Mouse (Mus musculus) adrenal gland, postnatal 4 days (tissue): ENCODE measurements around the gene Sugp1. TPM values are rescaled to one million over a fixed set of nuclear protein-coding genes. Genes with fewer than 3 reads are reported as not detected.
A peak's percentile ranks its signal among the peaks of the same experiment; 100 is the strongest.
"Not testable (repeated sequence)": the region's sequence is repeated elsewhere in the genome, so short reads cannot be mapped to it uniquely, and the experiment has no call there.

ENCODE experiments used
- DNase-seq, 2 experiments: peaks; one replicate each; pipeline ENCODE4 v3.0.0; 2021 to 2022; ENCODE audit warnings: low spot score in 2 of 2, mixed read lengths in 2 of 2
- long read RNA-seq, 2 experiments: library from polyadenylated mRNA; stranded (forward); transcript quantifications; one replicate each; pipeline ENCODE4 v2.0.0; 2021
- total RNA-seq, 2 experiments: library from RNA; stranded (reverse); gene quantifications; 2 replicates each; pipeline ENCODE4 v1.2.3; 2021

The Sugp1 gene
- 10 to 100 TPM; 41.1 to 45.2 TPM for total RNA-seq
- long read RNA-seq, experiment 1, transcript Sugp1-201 (14 exons, 2,681 nt), result major isoform, 12 of 26 reads
- long read RNA-seq, experiment 1, partial matches to known transcripts, result 9 of 26 reads
- long read RNA-seq, experiment 1, other reads (novel, unspliced or antisense), result 5 of 26 reads
- long read RNA-seq, experiment 2, transcript Sugp1-201 (14 exons, 2,681 nt), result major isoform, 25 of 41 reads
- long read RNA-seq, experiment 2, partial matches to known transcripts, result 9 of 41 reads
- long read RNA-seq, experiment 2, other reads (novel, unspliced or antisense), result 6 of 41 reads

- peak; percentile 81 to 87 for DNase-seq
Measured at GRCm38 (mm10) chr8:70042583-70043455, at the start of gene Sugp1, which contains the start of gene Mau2. Sugp1 (plus strand) TSS chr8:70042813. Mau2 (minus strand) TSS chr8:70042734.

GRCm38 (mm10) chr8:69995422-69995775 lies 47.2 kb upstream of the Sugp1 start:
- no peak for DNase-seq

- peak; percentile 99 to 100 for DNase-seq
Measured at GRCm38 (mm10) chr8:69995776-69996588, 46.6 kb upstream of the Sugp1 start, which contains the start of gene Gatad2a. Gatad2a (minus strand) TSS chr8:69996384.

- DNase-seq, result no peak
Measured at GRCm38 (mm10) chr8:69996589-69997285, 45.9 kb upstream of the Sugp1 start.

GRCm38 (mm10) chr8:69998706-69999105 lies 43.9 kb upstream of the Sugp1 start:
- no peak for DNase-seq

GRCm38 (mm10) chr8:69999236-69999635 lies 43.4 kb upstream of the Sugp1 start:
- no peak for DNase-seq

GRCm38 (mm10) chr8:70000226-70000625 lies 42.4 kb upstream of the Sugp1 start:
- DNase-seq, result no peak

GRCm38 (mm10) chr8:70001176-70001891 lies 41.3 kb upstream of the Sugp1 start:
- DNase-seq, result peak in 1 of 2 experiments; percentile 22

GRCm38 (mm10) chr8:70001892-70002191 lies 40.8 kb upstream of the Sugp1 start:
- DNase-seq, result not testable (repeated sequence)

GRCm38 (mm10) chr8:70003204-70003657 lies 39.4 kb upstream of the Sugp1 start:
- no peak for DNase-seq

- no peak for DNase-seq
Measured at GRCm38 (mm10) chr8:70004345-70004744, 38.3 kb upstream of the Sugp1 start.

GRCm38 (mm10) chr8:70005178-70005577 lies 37.4 kb upstream of the Sugp1 start:
- DNase-seq, result no peak

- DNase-seq, result not testable (repeated sequence)
Measured at GRCm38 (mm10) chr8:70010796-70011195, 31.8 kb upstream of the Sugp1 start.

GRCm38 (mm10) chr8:70012350-70012749 lies 30.3 kb upstream of the Sugp1 start:
- DNase-seq, result no peak

GRCm38 (mm10) chr8:70012763-70013162 lies 29.9 kb upstream of the Sugp1 start:
- no peak for DNase-seq

- no peak for DNase-seq
Measured at GRCm38 (mm10) chr8:70015017-70015416, 27.6 kb upstream of the Sugp1 start.

- DNase-seq, result no peak
Measured at GRCm38 (mm10) chr8:70023596-70023995, 19.0 kb upstream of the Sugp1 start.

GRCm38 (mm10) chr8:70026151-70026550 lies 16.5 kb upstream of the Sugp1 start:
- no peak for DNase-seq

GRCm38 (mm10) chr8:70030255-70030654 lies 12.4 kb upstream of the Sugp1 start:
- DNase-seq, result no peak

- no peak for DNase-seq
Measured at GRCm38 (mm10) chr8:70037994-70038393, 4.6 kb upstream of the Sugp1 start.
